Mouse (Mus musculus): Measurements from ENCODE around the gene Znrf3.

Gene Znrf3

DNA sequence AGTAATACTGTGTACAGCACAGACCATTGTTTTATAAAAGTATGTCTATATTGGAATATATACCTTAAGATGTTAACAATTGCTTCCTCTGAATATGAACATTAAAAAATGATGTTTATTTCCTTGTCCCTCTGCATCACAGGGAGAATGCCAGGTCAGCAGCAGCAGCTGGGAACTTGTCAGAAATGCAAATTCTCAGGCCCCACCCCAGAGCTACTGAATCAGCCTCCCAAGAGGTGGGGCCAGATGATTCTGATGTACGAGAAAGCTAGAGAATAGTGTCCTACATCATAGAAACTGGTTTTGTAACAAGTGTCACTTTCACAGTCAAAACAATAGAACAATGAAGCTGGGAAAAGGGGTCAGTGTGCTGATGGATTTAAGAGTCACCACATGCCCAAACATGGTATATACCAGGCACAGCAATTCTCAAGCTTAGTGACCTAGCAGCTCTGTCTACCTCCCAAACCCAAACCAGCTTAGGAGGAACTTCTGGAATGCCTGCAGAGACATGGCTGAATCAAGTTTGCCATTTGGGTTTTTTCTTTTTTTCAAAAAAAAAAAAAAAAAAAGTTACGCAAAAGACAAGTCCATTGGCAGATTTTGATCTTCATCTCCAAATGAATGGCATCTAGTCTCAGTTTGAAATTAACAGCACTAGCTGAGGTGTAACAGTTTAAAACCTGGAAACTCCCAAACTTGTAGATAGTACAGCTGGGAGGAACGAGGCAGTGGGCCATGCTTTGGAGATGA is 46.2 kb downstream of the Znrf3 start:
- no peak for DNase-seq (ENCODE audit: low spot score in 2 of 2)

DNA sequence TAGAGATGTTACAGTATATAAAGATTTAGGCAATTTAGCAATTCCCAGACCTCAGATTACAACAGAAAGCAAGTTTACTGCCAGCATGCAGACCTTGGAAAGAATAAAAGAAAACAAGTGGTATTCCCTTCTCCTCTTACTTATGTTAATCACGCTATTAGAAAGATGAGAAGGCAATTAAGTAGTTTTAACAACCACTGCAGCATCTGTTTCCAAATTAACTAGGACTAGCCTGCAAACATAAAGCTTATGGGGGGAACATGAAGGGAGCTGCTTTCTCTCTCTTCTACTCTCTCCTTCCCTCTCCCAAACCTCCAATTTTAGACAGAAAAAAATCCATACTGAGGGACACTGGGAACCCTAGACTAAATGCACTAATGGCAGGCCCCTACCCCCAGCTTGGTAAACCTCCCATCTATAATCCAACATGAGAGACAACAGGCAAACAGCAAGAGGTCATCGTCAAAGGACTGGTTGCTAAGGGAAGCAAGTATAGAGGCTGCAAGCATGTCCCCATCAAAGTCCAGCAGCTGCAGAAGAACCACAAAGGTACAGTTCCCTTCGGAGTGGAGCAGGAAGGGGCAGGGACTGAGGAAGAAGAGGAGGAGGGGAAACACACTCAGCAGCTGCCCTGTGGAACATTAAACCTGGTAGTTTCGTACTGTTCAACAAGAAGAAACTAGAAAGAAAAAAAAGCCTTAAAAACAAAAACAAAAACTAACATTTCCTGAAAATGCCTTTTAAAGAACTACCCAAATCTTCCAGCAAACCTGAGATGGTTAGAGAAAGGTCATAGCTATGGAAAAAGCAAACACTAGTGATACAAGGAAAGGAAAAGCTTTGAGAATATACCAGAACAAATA is 53.4 kb downstream of the Znrf3 start:
- no peak for DNase-seq (ENCODE audit: low spot score in 2 of 2)

DNA sequence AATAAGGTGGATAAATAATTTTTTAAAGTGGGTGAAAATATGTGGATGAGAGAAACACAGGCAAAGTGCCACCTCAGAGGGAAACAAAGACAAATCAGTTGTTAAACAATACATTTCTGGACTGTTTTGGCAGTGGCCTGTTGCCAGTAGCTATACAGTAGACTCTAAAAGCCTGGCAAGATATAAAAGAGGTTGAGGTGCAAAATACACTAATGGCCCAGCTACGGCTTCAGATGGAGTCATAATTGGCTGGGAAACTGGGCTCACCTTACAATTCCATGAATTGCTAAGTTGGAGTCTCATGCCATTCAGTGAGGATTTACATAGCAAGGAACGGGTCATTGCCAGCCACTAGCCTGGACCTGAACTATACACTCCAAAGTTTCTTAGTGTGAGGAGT is 62.0 kb downstream of the Znrf3 start:
- DNase-seq (ENCODE audit: low spot score in 2 of 2): no peak

DNA sequence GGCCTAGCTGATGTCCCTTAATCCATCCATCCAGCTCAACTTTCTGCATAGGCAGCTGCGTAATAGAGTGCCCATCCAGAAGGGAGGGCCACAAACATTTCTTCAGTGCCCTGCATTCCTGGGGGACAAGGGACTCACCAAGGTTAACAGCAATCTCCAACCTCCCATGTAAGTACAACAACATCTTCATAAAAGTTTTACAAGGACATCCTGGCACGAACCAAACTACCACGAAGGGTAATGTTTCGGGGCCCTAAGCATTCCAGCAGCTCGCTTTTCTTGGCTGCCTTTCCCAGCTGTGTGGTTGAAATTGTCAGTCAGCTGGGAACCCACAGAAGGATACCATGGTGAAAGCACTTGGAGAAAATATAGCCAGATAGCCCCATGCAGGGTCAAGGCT is 63.4 kb downstream of the Znrf3 start:
- no peak for DNase-seq (ENCODE audit: low spot score in 2 of 2)

DNA sequence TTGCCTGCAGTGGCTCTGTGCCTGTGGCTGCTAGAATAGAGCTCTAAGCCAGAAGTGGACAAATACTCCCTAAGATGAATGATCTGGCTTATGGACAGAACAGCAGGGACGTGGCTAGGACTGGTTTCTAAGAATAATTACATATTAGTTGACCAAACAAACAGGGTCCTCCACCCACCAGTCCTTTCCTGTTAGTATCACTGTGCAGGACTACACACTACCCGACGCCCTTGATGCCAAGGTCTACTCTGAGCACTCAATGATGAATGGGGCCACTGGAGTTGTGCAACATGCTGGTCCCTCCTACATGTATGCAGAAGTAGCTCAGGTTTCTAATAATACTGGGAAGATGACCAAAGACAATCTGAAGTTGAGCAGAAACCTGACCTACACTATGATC is 64.4 kb downstream of the Znrf3 start:
- DNase-seq (ENCODE audit: low spot score in 2 of 2): peak in 1 of 2 experiments; percentile 18

DNA sequence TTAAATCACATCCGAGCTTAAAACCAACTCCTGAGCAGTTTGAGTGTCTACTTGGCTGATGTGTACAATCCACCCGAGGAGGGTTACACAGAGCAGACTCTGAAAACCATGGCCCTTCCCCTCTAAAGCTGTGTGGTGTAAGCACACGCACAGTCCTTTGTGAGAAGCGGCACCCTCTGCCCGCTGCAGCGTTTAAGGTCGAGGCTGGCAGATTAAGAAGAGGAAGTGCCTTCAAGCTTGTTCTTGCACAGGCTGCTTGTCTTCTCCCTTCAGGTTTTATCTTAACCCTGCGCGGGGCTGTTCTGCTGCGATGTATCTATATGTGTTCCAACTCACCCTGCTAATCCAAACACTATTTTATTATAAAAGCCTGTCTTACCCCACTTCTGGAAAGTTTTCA is 75.5 kb downstream of the Znrf3 start:
- DNase-seq (ENCODE audit: low spot score in 2 of 2): no peak

DNA sequence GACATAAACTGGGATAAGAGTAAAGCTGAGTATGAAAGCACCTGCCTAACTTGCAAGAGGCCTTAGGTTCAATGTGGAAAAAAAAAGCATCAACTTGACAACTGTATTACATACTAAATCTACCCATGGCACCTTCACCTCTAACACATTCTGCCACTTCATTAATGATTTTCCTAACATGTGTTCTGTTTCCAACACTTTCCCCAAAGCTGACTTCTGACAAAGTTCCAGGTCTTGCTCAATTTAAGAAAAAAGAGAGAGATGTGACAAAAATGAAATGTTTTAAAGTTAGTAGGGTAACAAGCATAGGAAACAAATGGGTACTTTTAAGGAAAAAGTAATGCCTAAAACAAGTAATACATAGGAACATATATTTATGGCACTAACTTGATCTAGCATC is 76.2 kb downstream of the Znrf3 start:
- DNase-seq (ENCODE audit: low spot score in 2 of 2): no peak

DNA sequence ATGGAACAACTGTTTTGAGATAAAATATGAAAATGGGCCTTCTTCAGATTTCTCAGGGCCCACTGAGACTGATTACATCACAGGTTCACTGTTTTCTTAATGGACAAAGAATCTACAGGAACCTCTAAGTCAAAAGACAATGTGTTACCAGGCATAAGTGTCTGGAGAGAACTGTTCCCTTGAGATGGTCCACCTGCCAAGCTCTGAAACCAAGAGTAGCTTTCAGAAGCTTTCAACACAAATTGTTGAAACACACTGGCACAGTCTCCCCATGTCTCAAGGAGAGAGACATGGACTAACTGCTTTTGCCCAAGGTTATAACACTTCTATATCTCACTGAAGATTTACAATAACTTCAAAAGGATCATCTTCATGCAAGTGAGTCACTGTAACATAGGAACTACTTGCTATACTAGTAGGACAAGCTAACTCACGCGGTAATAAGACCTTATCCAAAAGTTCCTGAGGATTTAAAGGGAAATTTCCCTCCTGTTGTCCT is 89.3 kb downstream of the Znrf3 start:
- DNase-seq (ENCODE audit: low spot score in 2 of 2): peak in 1 of 2 experiments; percentile 7

DNA sequence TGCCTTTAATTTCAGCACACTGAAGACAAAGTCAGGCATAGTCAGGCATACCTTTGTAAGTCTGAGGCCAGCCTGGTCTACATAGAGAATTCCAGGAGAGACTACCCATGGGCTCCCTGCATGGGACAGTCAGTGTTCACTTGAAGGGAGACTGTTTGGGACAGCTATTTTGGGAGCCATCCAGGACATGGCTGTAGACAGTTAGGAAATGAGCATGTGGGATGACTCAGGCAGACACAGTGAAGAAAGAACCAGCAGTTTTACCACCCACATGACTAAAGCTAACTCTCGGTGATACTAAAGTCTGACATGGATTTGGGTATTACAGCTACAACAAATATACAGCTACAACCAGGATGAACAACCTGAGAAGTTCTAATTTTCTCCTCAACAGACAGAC is 89.9 kb downstream of the Znrf3 start:
- DNase-seq (ENCODE audit: low spot score in 2 of 2): peak in 1 of 2 experiments; percentile 5

DNA sequence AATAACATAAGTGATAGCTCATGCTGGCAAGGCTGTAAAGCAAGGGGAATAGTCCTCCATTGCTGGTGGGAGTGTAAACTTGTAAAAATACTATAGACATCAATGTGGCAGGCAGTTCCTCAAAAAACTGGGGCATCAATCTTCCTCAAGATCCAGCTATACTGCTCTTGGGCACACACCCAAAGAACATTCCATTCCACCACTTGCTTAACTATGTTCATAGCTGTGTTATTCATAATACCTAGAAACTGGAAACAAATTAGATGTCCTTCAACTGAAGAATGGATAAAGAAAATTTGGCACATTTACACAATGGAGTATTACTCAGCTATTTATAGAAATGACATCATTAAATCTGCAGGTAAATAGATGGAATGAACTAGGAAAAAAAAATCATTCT is 91.6 kb downstream of the Znrf3 start:
- DNase-seq (ENCODE audit: low spot score in 2 of 2): no peak

DNA sequence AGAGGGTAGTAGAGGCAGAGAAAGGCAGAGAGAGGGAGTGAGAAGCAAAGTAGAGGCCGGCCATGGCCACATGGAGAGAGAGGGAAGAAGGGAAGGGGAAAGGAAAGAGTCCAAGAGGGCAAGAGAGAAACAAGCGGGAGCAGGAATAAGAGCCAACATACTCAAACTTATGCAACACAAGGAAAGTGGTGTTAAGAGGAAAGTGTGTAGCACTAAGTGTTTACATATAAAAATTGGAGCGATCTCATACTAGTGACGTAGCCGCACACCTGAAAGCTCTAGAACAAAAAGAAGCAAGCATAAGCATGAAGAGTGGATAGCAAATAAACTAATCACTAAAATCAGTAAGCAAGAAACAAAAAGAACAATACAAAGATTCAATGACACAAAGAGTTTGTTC is 95.2 kb downstream of the Znrf3 start:
- DNase-seq (ENCODE audit: low spot score in 2 of 2): no peak

DNA sequence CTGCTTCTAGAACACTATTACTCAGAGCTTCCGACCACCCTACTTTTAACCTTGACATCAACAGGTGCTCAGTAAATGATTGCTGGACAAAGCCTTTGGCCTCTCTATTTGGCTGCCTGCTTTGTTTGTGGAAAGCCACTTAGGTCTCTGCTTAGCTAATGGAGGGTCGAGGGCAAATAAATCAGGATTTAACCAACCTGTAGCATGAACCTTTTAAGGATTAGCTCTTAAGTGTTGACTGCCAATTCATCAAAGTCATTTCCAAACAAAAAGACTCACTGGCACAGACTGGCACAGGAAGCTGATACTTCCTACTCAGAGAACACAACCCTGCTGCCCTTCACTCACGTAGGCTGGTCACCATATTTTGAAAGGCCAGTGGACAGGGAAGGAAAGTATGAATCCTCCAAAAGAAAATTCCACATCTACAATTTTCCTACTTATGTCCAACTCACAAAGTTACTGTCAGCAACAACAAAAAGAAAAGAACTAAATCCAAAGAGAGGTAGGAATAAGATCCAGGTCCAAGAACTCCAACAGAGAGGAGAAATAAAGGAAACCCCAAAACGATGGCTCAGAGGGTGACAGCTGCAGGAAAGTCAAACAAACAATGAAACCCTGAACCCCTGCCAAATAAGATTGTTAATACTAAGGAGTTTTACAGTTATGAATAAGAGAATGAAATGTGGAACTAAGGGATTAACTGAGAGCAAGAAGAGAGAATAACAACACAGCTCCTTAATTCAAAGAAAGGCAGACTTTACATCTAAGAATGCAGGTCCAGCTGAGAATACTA is 97.6 kb downstream of the Znrf3 start:
- DNase-seq (ENCODE audit: low spot score in 2 of 2): no peak

DNA sequence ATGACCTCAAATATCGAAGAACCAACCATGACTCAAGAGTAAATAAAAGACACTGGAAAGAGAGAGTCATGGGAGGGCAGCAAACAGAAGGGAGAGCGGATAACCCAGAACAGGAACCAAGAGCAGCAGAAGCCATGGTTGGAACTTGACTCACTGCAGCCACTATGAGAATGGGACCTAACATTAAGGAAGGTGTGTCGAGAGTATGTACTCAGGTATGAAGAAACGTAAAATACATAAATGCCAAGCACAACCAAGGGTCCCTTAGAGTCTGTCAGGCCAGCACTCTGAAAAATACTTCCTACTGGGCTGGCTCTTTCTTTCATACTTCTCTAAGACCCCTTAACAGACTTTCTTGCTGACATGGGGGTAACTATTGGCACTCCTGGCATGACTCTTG is 100.9 kb downstream of the Znrf3 start:
- DNase-seq (ENCODE audit: low spot score in 2 of 2): no peak

DNA sequence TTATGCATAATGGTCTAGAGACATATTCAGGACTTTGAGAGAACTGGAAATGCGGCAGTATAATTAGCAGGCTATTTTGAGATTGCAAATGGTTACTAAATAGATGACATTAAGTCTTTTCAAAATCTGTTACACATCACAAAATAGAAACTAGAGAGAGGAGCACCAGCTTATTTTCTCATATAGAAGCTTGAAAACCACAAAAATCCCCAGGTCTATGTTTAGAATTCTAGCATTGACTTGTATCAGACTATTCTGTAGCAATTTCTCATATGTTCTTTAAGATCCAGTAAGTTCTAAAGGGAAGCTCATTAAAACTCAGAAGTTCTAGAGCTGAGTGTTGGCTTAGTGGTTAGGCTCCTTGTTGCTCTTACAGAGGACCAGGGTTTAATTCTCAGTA is 104.9 kb downstream of the Znrf3 start:
- DNase-seq (ENCODE audit: low spot score in 2 of 2): no peak

DNA sequence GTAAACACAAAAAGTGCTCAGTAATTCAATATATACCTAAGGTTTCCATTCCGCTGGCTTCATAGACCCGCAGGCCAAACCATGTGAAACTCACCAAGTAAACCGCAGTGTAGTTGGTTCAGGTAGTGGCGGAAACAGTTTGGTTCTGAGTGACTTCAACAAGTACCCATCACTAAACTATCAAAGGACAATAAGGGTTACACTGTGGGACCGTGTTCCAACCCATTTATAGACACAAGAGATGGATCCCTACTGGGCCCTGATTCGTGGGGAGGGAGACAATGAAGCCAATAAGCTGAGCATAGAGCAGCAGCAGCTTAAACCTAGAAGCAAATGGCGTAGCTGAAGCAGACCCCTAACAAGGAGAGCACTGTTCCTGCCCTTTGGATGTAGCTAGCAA is 107.8 kb downstream of the Znrf3 start:
- DNase-seq (ENCODE audit: low spot score in 2 of 2): no peak

DNA sequence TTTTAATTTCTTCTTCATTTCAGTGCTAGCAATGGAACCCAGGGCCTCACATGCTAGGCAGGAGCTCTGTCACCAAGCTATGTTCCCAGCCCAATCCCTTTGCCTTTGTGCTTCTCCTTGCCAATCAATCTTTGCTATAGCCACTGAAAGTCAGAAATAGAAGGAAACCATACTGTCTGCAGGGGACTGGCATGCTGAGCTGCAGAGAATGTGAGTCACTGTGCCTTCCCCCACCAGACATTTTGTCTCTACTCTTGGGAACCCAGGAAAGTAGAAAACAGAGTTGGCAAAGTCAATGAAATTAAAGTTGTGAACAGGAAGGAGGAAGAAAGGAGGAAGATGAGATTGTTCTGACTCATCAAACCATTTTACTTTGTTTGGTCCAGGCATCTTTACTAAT is 108.4 kb downstream of the Znrf3 start:
- no peak for DNase-seq (ENCODE audit: low spot score in 2 of 2)

DNA sequence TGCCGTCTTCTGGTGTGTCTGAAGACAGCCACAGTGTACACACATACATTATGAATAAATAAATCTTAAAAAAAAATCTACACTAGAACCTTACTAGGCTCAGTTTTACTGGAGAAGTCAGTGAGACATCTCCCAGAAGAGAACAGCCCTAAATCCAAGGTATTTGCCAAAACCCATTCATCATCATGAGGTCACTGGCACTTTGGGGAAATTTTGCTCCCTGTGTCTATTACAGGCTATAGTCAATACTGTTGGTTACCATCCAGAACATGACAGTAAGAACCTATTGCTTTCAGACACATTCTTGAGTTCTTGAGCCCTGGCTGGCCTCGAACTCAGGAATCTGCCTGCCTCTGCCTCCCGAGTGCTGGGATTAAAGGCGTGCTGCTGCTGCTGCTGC is 113.8 kb downstream of the Znrf3 start:
- DNase-seq (ENCODE audit: low spot score in 2 of 2): no peak

DNA sequence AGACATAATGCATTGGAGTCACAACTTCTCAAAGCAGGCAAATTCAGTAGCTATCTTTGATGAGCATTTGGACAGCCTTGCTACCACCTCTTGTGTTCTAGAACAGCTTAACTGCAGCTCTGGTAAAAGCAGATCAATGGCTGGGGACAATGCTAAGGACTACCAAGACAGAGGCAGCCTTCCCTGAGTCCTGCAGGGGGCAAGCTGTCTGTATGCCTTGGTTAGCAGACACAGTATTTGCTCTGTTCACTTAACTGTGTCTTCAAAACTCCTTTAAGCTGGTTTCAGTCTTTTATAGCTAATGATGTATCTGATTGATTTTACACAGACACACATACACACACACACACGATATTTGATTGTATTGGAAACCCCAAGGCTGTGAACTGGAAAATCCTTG is 117.0 kb downstream of the Znrf3 start:
- no peak for DNase-seq (ENCODE audit: low spot score in 2 of 2)

DNA sequence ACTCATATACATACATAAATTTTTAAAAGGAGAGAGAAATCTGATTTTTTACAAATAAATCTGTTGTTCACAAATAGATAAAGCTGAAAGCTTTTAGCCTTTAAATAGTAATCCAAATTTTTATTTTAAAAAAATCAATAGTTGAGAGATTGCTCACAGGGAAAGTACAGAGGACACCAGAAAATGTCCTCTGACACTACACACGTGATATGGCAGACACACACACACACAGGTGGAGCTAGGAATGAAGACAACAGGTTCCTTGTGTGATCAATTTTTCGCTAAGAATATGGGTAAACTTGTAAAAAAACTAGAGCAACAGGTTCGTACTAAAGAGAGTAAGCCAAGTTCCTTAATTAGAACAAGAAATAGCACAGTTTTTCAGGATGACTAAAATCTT is 118.4 kb downstream of the Znrf3 start:
- DNase-seq (ENCODE audit: low spot score in 2 of 2): no peak

DNA sequence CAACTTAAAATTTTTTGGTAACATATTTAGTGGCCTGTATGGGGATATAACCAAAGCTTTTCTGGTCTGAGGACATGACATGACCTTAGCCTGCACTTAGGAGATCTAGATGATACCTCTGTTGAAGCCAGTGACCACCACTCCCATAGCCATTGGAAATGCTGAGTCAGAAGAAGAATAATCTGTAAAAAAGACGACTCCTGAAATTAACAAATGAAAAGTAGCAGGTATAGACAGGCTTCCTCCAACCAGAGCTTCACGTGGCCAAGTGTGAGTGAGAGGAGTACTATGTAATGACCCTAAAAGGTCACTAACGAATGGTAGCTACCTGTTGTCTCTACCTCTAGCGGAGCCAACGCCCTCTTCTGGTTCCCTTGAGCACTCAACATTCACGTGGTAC is 119.4 kb downstream of the Znrf3 start:
- no peak for DNase-seq (ENCODE audit: low spot score in 2 of 2)

DNA sequence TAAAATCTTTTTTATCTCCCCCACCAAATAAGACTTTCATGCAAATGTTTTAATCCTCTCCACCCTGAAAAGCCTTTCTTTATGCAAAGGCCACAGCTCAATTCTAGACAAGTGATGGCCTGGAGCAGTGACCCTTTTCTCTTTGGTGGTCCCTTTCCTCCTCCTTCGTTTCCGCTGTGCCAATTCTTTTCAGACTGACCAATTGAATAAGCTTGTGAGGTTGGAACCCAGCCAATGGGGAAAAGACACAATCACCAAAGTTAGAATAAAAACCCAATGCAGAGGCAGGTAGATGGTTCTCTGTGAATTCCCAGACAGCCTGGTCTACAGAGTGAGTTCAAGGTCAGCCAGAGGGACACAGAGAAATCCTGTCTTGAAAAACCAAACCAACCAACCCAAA is 120.4 kb downstream of the Znrf3 start:
- DNase-seq (ENCODE audit: low spot score in 2 of 2): no peak

DNA sequence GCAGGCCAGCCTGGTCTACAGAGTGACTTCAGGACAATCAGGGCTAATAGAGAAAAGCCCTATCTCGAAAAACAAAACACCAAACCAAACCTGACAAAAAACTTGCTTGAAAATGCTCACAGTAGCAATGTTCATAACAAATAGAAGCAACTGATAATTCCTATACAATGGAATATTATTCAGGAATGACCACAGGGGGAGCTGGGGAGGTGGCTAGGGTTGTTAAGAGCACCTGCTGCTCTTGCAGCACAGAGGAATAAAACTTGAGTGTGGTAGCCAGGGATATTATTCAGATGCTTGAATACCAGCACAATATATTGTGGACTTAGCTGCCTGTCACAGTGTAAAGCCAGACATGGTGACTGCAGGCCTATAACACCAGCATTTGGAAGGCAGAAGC is 123.0 kb downstream of the Znrf3 start:
- no peak for DNase-seq (ENCODE audit: low spot score in 2 of 2)

All from urinary bladder, postnatal 36 days (tissue).